Mouse (Mus musculus): ENCODE measurements at regions not wholly inside any gene's neighbourhood (a gene's known extent, or its start where the extent isn't known, plus 50 kb on each side); places are given as distances from the start of the nearest gene placed in this dataset.
A peak's percentile ranks its signal among the peaks of the same experiment; 100 is the strongest.
"Not testable (repeated sequence)": the region's sequence is repeated elsewhere in the genome, so short reads cannot be mapped to it uniquely, and the experiment has no call there.

DNA sequence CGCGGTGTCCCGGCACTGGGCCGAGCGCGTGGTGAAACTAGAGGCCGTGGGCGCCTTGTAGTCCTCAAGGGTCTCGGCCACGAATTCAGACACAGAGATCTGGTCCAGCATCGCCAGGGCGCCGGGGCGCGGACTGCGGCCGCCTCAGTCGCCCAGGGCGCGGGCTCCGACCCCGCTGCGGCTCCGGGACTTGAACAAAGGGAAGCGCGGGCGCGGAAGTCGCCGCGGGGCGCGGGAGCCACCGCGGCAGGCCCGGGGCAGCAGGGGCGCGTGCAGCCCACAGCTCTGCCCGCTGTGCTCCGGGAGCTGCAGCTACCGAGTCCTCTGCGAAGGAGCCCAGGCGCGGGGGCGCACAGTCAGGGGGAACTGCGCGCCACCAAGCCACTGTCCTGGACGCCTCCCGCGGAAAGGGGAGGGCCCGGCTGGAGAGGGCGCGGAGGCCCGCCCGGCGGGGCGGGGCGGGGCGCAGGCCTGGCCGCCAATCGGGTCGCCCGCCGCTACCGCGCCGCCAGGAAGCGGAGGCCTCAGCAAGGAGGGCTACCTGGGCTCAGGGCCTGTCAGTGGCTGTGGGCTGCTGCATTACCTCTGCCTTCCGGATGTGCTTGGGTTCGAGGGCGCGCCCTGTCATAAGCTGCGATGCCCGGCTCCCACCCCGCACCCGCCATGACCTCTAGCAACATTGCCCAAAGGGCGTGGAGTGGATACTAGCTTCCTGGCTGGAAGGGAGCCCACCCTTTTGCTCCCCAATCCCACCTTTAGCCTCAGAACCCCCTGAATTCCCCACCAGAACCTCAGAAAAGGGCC lies 155.2 kb upstream of the 9030624G23Rik start:
- H3K36me3 ChIP-seq (ENCODE audit: control insufficient read depth, insufficient read depth, low read length); H3K27ac ChIP-seq; H3K27me3 ChIP-seq (ENCODE audit: control insufficient read depth, insufficient read depth, low read length); intact Hi-C loops (cut with DNase I); H3K4me1 ChIP-seq (ENCODE audit: control insufficient read depth, insufficient read depth, low read length); H3K79me2 ChIP-seq (replicated peaks; ENCODE audit: control insufficient read depth, insufficient read depth, low read length): not testable (repeated sequence)
- Histone ChIP-seq H3K4me3 (peak overlapping the region; percentile 51), H3K9ac (ENCODE audit: low read depth, low read length) (0 out of 2 replicates have a peak overlapping the region, but pooled peaks have one; percentile 45)
- 2% methylated on average over 69 of the region's 77 CpGs for WGBS
- peak; percentile 18 to 37 for DNase-seq
